Comparison of ENCODE assay signal across 8 mouse cellular contexts in genomic region chrX:73660284-73660665, GRCm38 (mm10). TPM values are rescaled to one million over a fixed set of nuclear protein-coding genes. Genes with fewer than 3 reads are reported as not detected.
DNase-seq lines count a peak whose midpoint lies in the region; ATAC-seq and TF ChIP-seq lines count a peak whose summit lies in the region.

No protein-coding gene starts in this region.

- H3K36me3 ChIP-seq in lung, embryonic 16.5 days (ENCODE audit: control insufficient read depth, insufficient read depth, low read length), result no peaks in the 10 kb centered on the region
- H3K36me3 ChIP-seq in limb, embryonic 11.5 days (ENCODE audit: control insufficient read depth, insufficient read depth, low read length), result no peaks in the 10 kb centered on the region
- H3K36me3 ChIP-seq in small intestine, adult 2 months (ENCODE audit: control insufficient read depth, insufficient read depth, low read length), result no peaks in the 10 kb centered on the region

- peak overlapping the region; percentile 71 for H3K4me2 ChIP-seq in lung, embryonic 16.5 days (ENCODE audit: low read depth, low read length)
- H3K4me2 ChIP-seq in limb, embryonic 11.5 days (ENCODE audit: low read depth, severe bottlenecking), result peak overlapping the region; percentile 70

- peaks cover 18% of the 10 kb centered on the region for H3K4me1 ChIP-seq in cerebellum, adult 2 months (ENCODE audit: control insufficient read depth, insufficient read depth, low read length)
- no peaks in the 10 kb centered on the region for H3K4me1 ChIP-seq in lung, embryonic 16.5 days (replicated peaks; ENCODE audit: control insufficient read depth, insufficient read depth, low read length)
- no peaks in the 10 kb centered on the region; the same call in 1 of the 2 replicates for H3K4me1 ChIP-seq in lung, adult 2 months (ENCODE audit: control insufficient read depth, insufficient read depth, low read length)
- H3K4me1 ChIP-seq in limb, embryonic 11.5 days (ENCODE audit: control insufficient read depth, insufficient read depth, low read length), result no peaks in the 10 kb centered on the region
- peaks cover 5% of the 10 kb centered on the region for H3K4me1 ChIP-seq in small intestine, adult 2 months (ENCODE audit: control insufficient read depth, insufficient read depth, insufficient read length, low read length)

- no peak for TF ChIP-seq POLR2A in cerebellum, adult 2 months (IDR thresholded peaks at IDR 0.05; ENCODE audit: borderline replicate concordance, insufficient read depth, low read length)
- TF ChIP-seq POLR2A in lung, adult 2 months (IDR thresholded peaks at IDR 0.05; ENCODE audit: borderline replicate concordance, extremely low read depth, low read depth, low read length), result no peak
- TF ChIP-seq POLR2A in small intestine, adult 2 months (IDR thresholded peaks at IDR 0.05; ENCODE audit: low read depth, low read length), result no peak

- no peak for TF ChIP-seq CTCF in cerebellum, adult 2 months (IDR thresholded peaks at IDR 0.05; ENCODE audit: borderline replicate concordance, insufficient read depth, low read depth, low read length)
- no peak for TF ChIP-seq CTCF in lung, adult 2 months (IDR thresholded peaks at IDR 0.05; ENCODE audit: insufficient read depth, low read length)
- no peak for TF ChIP-seq CTCF in small intestine, adult 2 months (IDR thresholded peaks at IDR 0.05; ENCODE audit: extremely low read depth, insufficient read length, insufficient replicate concordance, low read depth, low read length)

- H3K27me3 ChIP-seq in cerebellum, adult 2 months (ENCODE audit: control insufficient read depth, insufficient read depth, low read length), result no peaks in the 10 kb centered on the region
- H3K27me3 ChIP-seq in lung, embryonic 16.5 days (ENCODE audit: control insufficient read depth, insufficient read depth, low read depth, low read length), result no peaks in the 10 kb centered on the region
- no peaks in the 10 kb centered on the region for H3K27me3 ChIP-seq in limb, embryonic 11.5 days (ENCODE audit: control insufficient read depth, insufficient read depth, low read length)
- no peaks in the 10 kb centered on the region for H3K27me3 ChIP-seq in small intestine, adult 2 months (ENCODE audit: control insufficient read depth, insufficient read depth, low read length)

- peak overlapping the region; percentile 58 for H3K4me3 ChIP-seq in cerebellum, adult 2 months (replicated peaks; ENCODE audit: insufficient read depth, low read depth, low read length)
- peak overlapping the region; percentile 50 for H3K4me3 ChIP-seq in lung, embryonic 16.5 days (ENCODE audit: low read length)
- H3K4me3 ChIP-seq in lung, adult 2 months (replicated peaks; ENCODE audit: extremely low read depth, low read depth, low read length), result no peak overlapping the region
- H3K4me3 ChIP-seq in limb, embryonic 11.5 days (ENCODE audit: low read depth, low read length), result peak overlapping the region; percentile 39; the same call in 1 of the 2 replicates
- H3K4me3 ChIP-seq in small intestine, adult 2 months (ENCODE audit: low read depth, low read length), result peak overlapping the region; percentile 55

- peak overlapping the region; percentile 38; the same call in 1 of the 2 replicates for H3K27ac ChIP-seq in cerebellum, adult 2 months (ENCODE audit: insufficient read depth, low read length)
- no peak overlapping the region for H3K27ac ChIP-seq in lung, embryonic 16.5 days (ENCODE audit: low read length)
- H3K27ac ChIP-seq in limb, embryonic 11.5 days (replicated peaks; ENCODE audit: low read depth, low read length), result no peak overlapping the region
- H3K27ac ChIP-seq in small intestine, adult 2 months (ENCODE audit: insufficient read depth, low read depth, low read length), result no peak overlapping the region

- H3K9me3 ChIP-seq in lung, embryonic 16.5 days (ENCODE audit: control insufficient read depth, low read length), result no peaks in the 10 kb centered on the region
- no peaks in the 10 kb centered on the region for H3K9me3 ChIP-seq in limb, embryonic 11.5 days (ENCODE audit: control insufficient read depth, low read length)

- ATAC-seq in lung, embryonic 16.5 days (ENCODE audit: low read depth), result no peak
- no peak for ATAC-seq in limb, embryonic 11.5 days (ENCODE audit: insufficient number of reproducible peaks, low FRiP score, low TSS enrichment, low read depth)

- peak in 1 of 2 experiments; percentile 33 for DNase-seq in cerebellum, adult 2 months
- DNase-seq in cerebellum, adult 8-10 months, result no peak
- no peak for DNase-seq in lung, adult 2 months
- DNase-seq in limb, embryonic 11.5 days (ENCODE audit: low spot score), result no peak
- DNase-seq in thymus, postnatal 10 days (ENCODE audit: low spot score in 2 of 2), result no peak
- DNase-seq in left cerebral cortex, adult 9 months (ENCODE audit: low spot score in 2 of 2), result no peak

- 4% methylated on average over 3 of the region's 3 CpGs for WGBS in cerebellum, adult 2 months
- WGBS in lung, embryonic 16.5 days, result 63% methylated on average over 3 of the region's 3 CpGs
- WGBS in lung, adult 2 months, result 68% methylated on average over 3 of the region's 3 CpGs
- 65% methylated on average over 3 of the region's 3 CpGs for WGBS in limb, embryonic 11.5 days
- 28% methylated on average over 3 of the region's 3 CpGs for WGBS in small intestine, adult 2 months

- H3K9ac ChIP-seq in lung, embryonic 16.5 days (ENCODE audit: low read length), result peak overlapping the region; percentile 64
- H3K9ac ChIP-seq in limb, embryonic 11.5 days (ENCODE audit: low read length), result peak overlapping the region; percentile 43; the same call in 1 of the 2 replicates

RNA-seq across cellular contexts. Expression of gene Pnck, which starts 0.4 kb away (rescaled TPM):
- polyA plus RNA-seq in cerebellum, adult 2 months (2012; rRNA removed), result 92.0 and 97.8 TPM in 2 replicates
- polyA plus RNA-seq in lung, embryonic 16.5 days (2015; fragmentation: Nextera tagmentation; extraction: Ambion mirVana), result 14.7 and 16.3 TPM in 2 replicates
- 5.1 and 6.1 TPM in 2 replicates for polyA plus RNA-seq in lung, adult 2 months (2012; rRNA removed)
- polyA plus RNA-seq in limb, embryonic 11.5 days (2014; fragmentation: Nextera tagmentation; extraction: Ambion mirVana), result 12.3 and 13.1 TPM in 2 replicates
- 4.5 and 5.8 TPM in 2 replicates for polyA plus RNA-seq in small intestine, adult 2 months (2012; rRNA removed)

RNA-seq across cellular contexts. Expression of gene Slc6a8, which starts 12.7 kb away (rescaled TPM):
- polyA plus RNA-seq in cerebellum, adult 2 months (2012; rRNA removed), result 165 and 166 TPM in 2 replicates
- polyA plus RNA-seq in lung, embryonic 16.5 days (2015; fragmentation: Nextera tagmentation; extraction: Ambion mirVana), result 5.2 and 5.6 TPM in 2 replicates
- polyA plus RNA-seq in lung, adult 2 months (2012; rRNA removed), result 47.8 and 59.1 TPM in 2 replicates
- polyA plus RNA-seq in limb, embryonic 11.5 days (2014; fragmentation: Nextera tagmentation; extraction: Ambion mirVana), result 7.7 and 8.3 TPM in 2 replicates
- polyA plus RNA-seq in small intestine, adult 2 months (2012; rRNA removed), result 308 and 930 TPM in 2 replicates

RNA-seq across cellular contexts. Expression of gene Dusp9, which starts 21.1 kb away (rescaled TPM):
- polyA plus RNA-seq in cerebellum, adult 2 months (2012; rRNA removed), result 0.43 and 0.52 TPM in 2 replicates
- 6.2 and 7.0 TPM in 2 replicates for polyA plus RNA-seq in lung, embryonic 16.5 days (2015; fragmentation: Nextera tagmentation; extraction: Ambion mirVana)
- polyA plus RNA-seq in lung, adult 2 months (2012; rRNA removed), result 1.3 and 1.4 TPM in 2 replicates
- 22.0 and 28.4 TPM in 2 replicates for polyA plus RNA-seq in limb, embryonic 11.5 days (2014; fragmentation: Nextera tagmentation; extraction: Ambion mirVana)
- 0.23 and 1.1 TPM in 2 replicates for polyA plus RNA-seq in small intestine, adult 2 months (2012; rRNA removed)

RNA-seq across cellular contexts. Expression of gene Bcap31, which starts 55.7 kb away (rescaled TPM):
- polyA plus RNA-seq in cerebellum, adult 2 months (2012; rRNA removed), result 115 and 127 TPM in 2 replicates
- 301 and 317 TPM in 2 replicates for polyA plus RNA-seq in lung, embryonic 16.5 days (2015; fragmentation: Nextera tagmentation; extraction: Ambion mirVana)
- polyA plus RNA-seq in lung, adult 2 months (2012; rRNA removed), result 39.7 and 71.0 TPM in 2 replicates
- polyA plus RNA-seq in limb, embryonic 11.5 days (2014; fragmentation: Nextera tagmentation; extraction: Ambion mirVana), result 162 and 164 TPM in 2 replicates
- polyA plus RNA-seq in small intestine, adult 2 months (2012; rRNA removed), result 19.0 and 33.3 TPM in 2 replicates

RNA-seq across cellular contexts. Expression of gene Abcd1, which starts 56.1 kb away (rescaled TPM):
- 14.7 and 15.1 TPM in 2 replicates for polyA plus RNA-seq in cerebellum, adult 2 months (2012; rRNA removed)
- 27.9 and 29.5 TPM in 2 replicates for polyA plus RNA-seq in lung, embryonic 16.5 days (2015; fragmentation: Nextera tagmentation; extraction: Ambion mirVana)
- polyA plus RNA-seq in lung, adult 2 months (2012; rRNA removed), result 49.9 and 53.6 TPM in 2 replicates
- 8.5 and 10.0 TPM in 2 replicates for polyA plus RNA-seq in limb, embryonic 11.5 days (2014; fragmentation: Nextera tagmentation; extraction: Ambion mirVana)
- polyA plus RNA-seq in small intestine, adult 2 months (2012; rRNA removed), result 49.3 and 99.9 TPM in 2 replicates
